Mouse (Mus musculus): ENCODE measurements at regions not wholly inside any gene's neighbourhood (a gene's known extent, or its start where the extent isn't known, plus 50 kb on each side); places are given as distances from the start of the nearest gene placed in this dataset.

DNA sequence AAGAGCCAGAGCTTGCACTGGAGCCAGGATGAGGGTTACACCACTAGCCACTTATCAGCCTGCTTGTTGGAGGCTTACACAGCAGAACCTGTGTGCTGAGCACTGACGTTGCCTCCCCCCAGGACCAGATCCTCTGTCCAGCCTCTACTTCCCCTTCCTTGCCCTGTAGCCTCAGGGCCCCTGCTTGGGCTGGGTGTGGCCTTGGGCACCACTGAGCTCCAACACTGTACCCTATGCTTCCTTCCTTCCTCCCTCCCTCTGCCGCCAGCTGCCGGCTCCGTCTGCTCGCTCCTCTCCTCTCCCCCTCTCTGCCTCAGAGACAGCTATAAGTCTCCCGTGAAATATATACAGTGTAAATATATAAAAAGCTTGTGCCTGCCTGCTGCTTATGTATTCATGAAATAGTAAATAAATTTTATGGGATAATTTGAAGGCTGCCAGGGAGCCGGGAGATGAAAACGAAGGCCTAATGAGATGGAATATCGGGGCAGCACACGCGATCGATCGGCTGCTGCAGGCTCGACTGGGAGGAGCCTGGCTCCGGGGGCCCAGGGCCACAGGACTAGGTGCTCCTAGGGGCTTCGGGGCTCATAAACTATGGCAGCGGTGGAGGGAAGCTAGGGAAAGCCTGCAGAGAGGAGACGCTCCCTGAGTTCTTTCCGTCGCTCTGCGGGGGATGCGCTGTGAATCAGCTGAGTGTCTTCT is 135.6 kb downstream of the Rbm19 start:
- in situ Hi-C loops (cut with MboI; ENCODE audit: low pct_unique_long_range_greater_than_20kb in 1 of 2, low sequenced_read_pairs in 2 of 2, unreplicated experiment in 1 of 2) = no loop called here

DNA sequence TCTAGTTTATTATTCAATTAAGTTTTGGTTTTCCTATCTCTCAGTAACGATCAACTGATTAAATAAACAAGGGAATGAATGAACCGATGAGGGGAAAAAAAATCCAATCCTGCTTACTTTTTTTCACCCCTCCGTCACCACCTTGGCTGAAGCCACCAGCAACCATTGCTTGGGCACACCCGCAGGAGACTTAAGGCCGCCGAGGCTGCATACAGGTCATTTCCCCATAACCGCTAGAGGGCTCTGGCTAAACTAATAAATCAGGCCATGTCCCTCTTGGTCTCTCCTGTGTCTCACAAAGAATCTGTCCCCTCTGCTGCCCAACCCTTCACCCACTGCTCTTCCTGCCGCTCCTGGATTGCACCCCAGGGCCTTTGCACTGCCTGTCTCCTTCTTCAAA is 136.3 kb downstream of the Rbm19 start:
- in situ Hi-C loops (cut with MboI; ENCODE audit: low pct_unique_long_range_greater_than_20kb in 1 of 2, low sequenced_read_pairs in 2 of 2, unreplicated experiment in 1 of 2) = no loop called here

DNA sequence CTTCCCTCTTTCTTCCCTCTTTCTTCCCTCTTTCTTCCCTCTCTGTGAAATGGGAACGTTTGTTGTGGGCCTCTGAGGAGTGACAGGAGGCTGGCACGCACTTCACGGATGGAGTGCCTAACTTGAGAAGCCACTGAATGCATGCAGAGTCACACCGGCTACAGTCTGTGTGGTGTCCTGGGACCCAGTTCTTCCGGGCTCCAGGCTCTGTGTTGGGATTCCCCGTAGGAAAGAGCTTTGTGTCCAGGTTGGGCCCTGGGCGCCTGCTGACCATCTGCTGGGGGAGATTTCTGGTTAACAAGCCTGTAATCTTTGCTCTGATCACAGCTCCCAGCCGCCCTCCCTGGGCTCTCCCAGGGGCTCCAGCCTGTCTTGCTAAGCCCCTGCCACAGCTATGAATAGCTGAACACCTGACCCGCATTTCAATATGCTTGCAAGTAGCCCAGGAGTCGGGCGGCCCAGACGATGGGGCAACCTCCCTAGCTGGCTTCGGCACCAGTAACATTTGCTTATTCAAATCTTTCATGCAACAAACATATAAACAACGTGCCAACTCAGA is 146.5 kb downstream of the Rbm19 start:
- in situ Hi-C loops (cut with MboI; ENCODE audit: low pct_unique_long_range_greater_than_20kb in 1 of 2, low sequenced_read_pairs in 2 of 2, unreplicated experiment in 1 of 2) = no loop called here

DNA sequence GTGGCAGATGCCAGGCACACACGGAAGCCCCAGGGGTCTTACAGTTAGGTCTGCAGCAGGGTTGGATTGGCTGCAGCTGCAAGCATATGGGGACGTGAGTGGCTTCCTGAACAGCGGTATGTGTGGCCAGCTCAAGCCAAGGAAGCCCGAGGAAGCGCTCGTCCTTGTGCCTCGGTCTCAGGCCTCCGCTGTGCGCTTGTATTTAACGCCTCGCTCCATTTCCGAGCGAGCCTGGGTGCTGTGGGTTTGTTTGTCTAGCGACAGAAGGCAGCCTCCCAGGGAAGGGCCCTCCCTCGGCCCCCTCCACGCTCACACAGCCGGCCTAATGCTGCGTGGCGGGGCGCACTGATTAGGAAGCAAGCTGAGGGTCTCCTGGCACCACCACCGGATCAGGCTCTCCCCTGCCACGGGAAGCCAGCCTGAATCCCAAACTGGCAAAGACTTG is 153.2 kb downstream of the Rbm19 start:
- in situ Hi-C loops (cut with MboI; ENCODE audit: low pct_unique_long_range_greater_than_20kb in 1 of 2, low sequenced_read_pairs in 2 of 2, unreplicated experiment in 1 of 2) = no loop called here

DNA sequence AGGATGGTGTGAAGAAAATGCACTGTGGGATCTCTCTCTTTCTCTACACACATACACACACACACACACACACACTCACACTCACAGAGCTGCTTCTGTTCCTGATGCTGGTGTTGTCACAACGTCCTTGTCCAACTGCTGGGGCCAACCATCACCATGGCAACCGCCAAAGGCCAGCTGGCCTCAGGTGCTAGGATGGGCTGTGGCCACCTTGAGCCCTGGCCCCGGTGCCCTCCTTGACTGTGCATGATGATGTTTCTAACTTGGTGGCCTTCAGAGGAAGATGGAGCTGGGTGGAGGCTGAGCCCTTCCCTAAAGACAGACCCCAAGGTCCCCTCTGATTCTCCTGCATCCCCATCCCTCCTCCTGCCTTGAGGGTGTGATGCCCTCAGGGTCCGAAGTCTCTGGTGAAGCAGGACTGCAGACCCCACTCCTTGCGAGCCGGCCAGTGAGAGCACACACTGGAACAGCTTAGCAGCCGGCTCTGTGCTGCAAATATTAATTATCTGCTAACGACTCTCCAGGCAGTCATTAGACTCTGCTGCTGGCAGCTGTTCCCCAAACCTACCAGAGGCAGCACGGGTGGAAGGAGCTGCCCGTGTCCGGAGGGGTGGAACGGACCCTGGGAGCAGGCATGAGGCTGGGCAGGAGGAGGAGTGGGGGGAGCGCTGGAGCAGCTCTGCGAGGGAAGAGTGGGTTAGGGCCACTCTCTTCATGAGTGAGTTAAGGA is 154.8 kb downstream of the Rbm19 start:
- in situ Hi-C loops (cut with MboI; ENCODE audit: low pct_unique_long_range_greater_than_20kb in 1 of 2, low sequenced_read_pairs in 2 of 2, unreplicated experiment in 1 of 2) = no loop called here

DNA sequence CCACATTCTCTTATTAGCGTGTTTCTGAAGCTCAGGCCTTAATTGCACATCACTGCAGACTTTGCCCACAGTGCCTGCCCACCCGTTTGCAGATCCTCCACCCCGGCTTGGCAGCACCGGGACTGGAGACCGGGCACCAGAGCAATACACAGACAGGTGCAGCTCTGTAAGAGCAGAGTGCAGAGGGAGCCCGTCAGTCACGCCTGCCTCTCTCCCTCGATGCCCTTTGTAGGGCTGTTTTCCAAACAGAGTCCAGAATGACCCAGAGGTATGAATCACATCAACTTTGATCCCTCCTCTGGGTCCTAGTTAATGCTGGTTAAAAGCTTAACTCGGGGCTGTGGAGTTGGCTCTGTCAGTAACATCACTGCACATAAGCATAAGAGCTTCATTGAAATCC is 155.3 kb upstream of the Lhx5 start:
- in situ Hi-C loops (cut with MboI; ENCODE audit: low pct_unique_long_range_greater_than_20kb in 1 of 2, low sequenced_read_pairs in 2 of 2, unreplicated experiment in 1 of 2) = loop anchor here in 1 of 2 experiments (25.0 kb wide), 1 partner anchor 186 kb away; the partner anchor contains the start of gene Sdsl

DNA sequence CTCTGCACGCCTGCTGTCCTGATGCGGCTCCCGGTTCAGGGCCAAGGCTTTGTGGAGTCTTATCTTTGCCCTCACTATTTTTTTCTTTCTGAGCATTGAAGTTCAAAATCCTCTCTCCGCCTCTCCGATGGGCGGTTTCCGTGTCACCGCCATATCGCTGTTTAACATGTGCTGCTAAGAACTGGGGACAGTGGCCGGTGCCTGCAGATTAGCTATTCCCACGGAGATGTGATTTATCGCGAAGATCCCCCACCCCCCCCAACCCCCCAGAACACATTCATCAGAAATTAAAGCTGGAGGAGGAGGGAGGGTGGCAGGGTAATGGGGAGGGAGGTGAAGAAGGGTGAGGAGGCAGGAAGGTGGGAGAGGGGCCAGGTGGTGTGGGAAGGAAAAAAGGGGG is 151.2 kb upstream of the Lhx5 start:
- in situ Hi-C loops (cut with MboI; ENCODE audit: low pct_unique_long_range_greater_than_20kb in 1 of 2, low sequenced_read_pairs in 2 of 2, unreplicated experiment in 1 of 2) = loop anchor here in 1 of 2 experiments (25.0 kb wide), 1 partner anchor 182 kb away; the partner anchor contains the start of gene Sdsl

DNA sequence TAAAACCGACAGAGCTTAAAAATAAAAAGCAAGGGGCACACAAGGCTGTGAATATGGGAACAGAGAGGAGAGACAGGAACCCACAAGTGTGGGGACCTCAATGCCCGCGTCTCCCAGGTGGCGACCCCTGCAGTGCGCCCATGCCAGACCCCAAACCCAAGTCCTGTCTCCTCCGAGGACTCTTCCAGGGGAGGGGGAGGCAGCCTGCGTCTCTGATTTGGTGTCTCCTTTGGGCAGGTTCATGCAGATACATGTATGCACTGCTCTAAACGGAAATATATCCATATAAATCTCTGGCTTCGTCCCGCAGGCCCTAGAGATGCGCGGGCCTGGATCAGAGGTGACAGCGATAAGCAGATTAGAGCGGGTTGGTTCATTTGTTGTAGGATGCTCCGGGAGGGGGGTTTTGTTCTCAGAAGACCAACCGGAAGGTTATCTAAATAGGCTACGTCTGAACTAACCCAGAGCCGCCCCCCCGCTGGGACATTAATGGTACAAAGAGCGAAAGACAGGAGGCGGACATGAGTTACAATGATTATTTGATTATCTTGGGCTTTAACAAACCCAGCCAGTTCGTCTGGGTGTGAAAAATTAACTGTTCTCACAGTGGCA is 150.4 kb upstream of the Lhx5 start:
- in situ Hi-C loops (cut with MboI; ENCODE audit: low pct_unique_long_range_greater_than_20kb in 1 of 2, low sequenced_read_pairs in 2 of 2, unreplicated experiment in 1 of 2) = loop anchor here in 1 of 2 experiments (25.0 kb wide), 1 partner anchor 181 kb away; the partner anchor contains the start of gene Sdsl

DNA sequence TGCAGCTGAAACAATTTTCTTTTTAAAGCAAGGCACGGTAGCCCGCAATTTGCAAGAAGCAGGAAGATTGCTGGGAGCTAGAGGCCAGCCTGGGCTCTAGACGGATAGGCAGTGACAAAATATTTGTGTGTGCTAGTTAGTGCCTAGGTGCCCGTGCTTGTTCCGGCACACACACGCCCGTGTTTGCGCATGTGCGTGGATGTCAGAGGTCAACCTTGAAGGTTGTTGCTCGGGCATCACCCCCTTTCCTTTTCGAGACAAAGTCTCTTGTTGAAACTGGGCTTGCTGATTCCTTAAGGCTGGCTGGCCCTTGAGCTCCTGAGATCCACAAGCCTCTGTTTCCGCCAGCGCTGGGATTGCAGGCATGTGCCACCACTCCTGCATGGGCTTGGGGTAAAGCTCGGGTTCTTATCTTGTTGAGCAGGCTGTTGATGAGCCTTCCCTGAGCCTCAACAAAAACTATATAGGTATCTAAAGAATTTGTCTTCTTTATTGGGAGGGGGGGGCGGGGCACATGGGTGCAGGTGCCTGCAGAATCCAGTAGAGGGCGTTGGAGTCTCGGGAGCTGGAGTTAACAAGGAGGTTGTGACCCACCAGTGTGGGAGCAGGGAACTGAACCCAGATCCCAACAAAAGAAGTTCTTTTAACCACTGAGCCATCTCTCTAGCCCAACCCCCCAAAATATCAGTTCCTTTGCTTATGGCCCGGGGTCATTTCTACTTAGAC is 149.5 kb upstream of the Lhx5 start:
- in situ Hi-C loops (cut with MboI; ENCODE audit: low pct_unique_long_range_greater_than_20kb in 1 of 2, low sequenced_read_pairs in 2 of 2, unreplicated experiment in 1 of 2) = loop anchor here in 1 of 2 experiments (25.0 kb wide), 1 partner anchor 180 kb away; the partner anchor contains the start of gene Sdsl

DNA sequence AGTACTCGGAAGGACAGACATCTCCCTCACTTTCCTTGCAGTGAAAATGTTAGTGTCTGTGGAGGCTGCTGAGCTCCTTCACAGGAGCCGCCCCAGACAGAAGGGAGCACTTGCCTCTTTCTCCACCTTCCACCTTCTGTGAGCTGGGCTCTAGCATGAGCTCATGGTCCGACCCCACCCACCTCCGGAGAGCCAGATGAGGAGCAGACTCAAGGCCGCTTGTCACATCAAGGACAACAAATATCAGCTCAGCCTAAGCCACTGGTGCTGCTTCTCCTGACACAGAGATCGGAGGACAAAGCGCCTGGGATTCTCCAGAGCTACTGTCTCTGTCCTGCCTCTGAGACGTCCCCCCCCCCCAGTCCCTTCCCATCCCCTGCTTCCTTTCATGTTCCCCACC is 146.9 kb upstream of the Lhx5 start:
- in situ Hi-C loops (cut with MboI; ENCODE audit: low pct_unique_long_range_greater_than_20kb in 1 of 2, low sequenced_read_pairs in 2 of 2, unreplicated experiment in 1 of 2) = loop anchor here in 1 of 2 experiments (25.0 kb wide), 1 partner anchor 178 kb away; the partner anchor contains the start of gene Sdsl

DNA sequence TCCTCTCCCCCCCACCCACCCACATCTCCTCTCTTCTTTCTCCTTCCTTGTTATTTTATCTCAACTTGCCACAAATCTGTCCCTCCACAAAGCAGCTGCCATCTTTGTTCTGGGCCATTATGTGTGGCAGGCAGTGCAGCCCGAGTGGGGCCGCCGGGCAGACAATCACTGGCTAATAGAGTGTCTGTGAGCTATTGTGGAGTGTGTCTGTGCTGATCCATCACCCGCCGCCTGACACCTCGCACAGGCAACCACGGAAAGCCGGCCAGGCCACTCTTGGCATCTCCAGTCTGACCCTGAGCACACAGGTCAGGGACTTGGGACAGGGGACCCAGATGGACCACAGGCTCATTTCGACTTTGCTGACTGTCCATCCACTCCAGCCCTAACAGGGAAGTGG is 146.5 kb upstream of the Lhx5 start:
- in situ Hi-C loops (cut with MboI; ENCODE audit: low pct_unique_long_range_greater_than_20kb in 1 of 2, low sequenced_read_pairs in 2 of 2, unreplicated experiment in 1 of 2) = loop anchor here in 1 of 2 experiments (25.0 kb wide), 1 partner anchor 177 kb away; the partner anchor contains the start of gene Sdsl

DNA sequence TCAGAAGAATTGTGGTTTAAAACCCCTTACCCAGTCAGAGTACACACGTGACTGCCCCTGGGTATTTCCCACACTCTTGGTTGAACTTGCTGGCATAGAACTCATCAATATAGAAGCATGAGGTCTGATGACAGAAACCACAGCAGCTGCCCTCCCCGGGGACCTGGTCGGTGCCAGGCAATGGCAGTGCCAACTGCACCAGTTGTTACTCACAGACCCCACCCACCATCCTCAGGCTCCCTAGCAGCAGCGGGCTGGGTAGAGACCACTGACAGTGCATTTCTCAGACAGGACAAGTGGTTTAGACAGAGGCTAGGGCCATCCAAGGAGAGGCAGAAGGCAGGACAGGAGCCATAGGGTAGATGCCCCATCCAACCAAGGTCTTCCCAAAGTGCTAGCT is 144.7 kb upstream of the Lhx5 start:
- in situ Hi-C loops (cut with MboI; ENCODE audit: low pct_unique_long_range_greater_than_20kb in 1 of 2, low sequenced_read_pairs in 2 of 2, unreplicated experiment in 1 of 2) = loop anchor here in 1 of 2 experiments (25.0 kb wide), 1 partner anchor 176 kb away; the partner anchor contains the start of gene Sdsl

DNA sequence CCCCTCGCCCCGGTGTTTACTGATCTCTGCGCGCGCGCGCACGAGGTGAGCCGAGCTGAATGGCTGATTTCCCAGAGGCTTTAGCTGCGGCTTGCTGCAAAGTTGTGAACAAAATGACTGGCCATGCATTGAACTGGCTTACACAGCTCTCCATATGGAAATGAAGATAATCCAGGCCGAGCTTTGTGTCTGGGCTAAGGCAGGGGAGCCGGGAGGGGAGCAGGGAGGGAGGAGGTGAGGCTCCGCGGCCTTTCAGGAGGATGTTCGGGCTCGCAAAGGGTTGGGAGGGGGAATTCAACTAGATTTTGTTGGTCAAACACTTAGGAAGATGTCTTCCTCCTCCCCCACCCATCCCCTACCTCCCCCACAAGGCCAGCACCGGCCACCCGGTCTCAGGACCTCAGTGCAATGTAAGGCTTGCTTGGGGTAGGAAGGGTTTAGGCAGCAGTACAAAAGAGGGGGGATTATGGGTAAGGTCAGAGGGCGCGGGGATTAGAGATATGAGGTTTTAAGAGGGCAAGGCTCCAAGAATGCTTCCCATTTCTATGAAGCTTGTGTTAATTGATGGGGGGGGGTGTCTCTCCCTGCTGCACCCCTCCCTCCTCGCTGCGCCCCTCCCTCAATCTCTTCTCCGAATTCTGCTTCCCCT is 143.3 kb upstream of the Lhx5 start:
- in situ Hi-C loops (cut with MboI; ENCODE audit: low pct_unique_long_range_greater_than_20kb in 1 of 2, low sequenced_read_pairs in 2 of 2, unreplicated experiment in 1 of 2) = loop anchor here in 1 of 2 experiments (25.0 kb wide), 1 partner anchor 174 kb away; the partner anchor contains the start of gene Sdsl

DNA sequence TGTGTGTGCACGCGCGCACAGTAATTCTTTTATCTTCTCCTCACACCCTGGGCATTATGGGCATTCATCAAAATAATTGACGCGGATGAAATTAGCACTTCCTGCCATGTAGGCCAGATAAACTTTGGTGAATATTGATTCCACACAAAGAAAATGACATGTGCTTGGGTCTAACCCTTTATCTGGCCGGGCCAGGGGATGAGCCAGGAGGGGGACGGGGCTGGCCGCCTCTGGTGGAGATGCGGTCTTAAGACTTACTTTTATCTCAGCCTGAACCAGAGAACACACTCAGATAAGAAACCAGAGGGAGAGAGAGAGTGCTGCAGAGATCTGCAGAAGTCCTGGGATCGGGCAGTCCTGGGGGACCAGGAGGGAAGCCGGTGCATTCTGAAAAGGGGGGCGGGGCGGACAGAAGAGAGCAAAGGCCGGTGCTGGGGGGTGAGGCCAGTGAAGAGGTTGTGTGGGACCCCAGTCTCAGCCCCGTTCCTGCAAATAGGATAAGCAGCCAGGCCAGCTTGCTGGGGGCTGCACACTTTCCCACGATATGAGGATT is 136.9 kb upstream of the Lhx5 start:
- in situ Hi-C loops (cut with MboI; ENCODE audit: low pct_unique_long_range_greater_than_20kb in 1 of 2, low sequenced_read_pairs in 2 of 2, unreplicated experiment in 1 of 2) = loop anchor here in 1 of 2 experiments (25.0 kb wide), 1 partner anchor 168 kb away; the partner anchor contains the start of gene Sdsl

DNA sequence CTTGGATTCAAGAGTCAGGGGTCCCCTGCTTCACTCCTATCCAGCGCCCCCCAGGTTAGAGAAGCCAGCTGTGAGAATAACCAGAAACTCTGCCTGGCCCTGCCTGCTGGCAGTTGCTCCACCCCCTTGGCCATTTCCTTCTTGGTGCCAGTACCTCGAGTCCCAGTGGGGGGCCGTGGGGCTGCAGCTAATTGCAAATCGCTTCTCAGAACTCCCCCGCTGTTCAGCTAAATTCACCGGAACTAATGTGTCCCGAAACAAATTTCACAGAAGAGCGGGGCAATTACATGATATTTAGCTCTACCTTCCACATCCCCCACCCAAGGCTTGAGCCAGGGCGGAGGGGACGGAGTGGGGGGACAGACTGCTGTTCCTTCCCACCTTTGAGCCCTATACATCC is 134.3 kb upstream of the Lhx5 start:
- in situ Hi-C loops (cut with MboI; ENCODE audit: low pct_unique_long_range_greater_than_20kb in 1 of 2, low sequenced_read_pairs in 2 of 2, unreplicated experiment in 1 of 2) = loop anchor here in 1 of 2 experiments (25.0 kb wide), 1 partner anchor 165 kb away; the partner anchor contains the start of gene Sdsl

DNA sequence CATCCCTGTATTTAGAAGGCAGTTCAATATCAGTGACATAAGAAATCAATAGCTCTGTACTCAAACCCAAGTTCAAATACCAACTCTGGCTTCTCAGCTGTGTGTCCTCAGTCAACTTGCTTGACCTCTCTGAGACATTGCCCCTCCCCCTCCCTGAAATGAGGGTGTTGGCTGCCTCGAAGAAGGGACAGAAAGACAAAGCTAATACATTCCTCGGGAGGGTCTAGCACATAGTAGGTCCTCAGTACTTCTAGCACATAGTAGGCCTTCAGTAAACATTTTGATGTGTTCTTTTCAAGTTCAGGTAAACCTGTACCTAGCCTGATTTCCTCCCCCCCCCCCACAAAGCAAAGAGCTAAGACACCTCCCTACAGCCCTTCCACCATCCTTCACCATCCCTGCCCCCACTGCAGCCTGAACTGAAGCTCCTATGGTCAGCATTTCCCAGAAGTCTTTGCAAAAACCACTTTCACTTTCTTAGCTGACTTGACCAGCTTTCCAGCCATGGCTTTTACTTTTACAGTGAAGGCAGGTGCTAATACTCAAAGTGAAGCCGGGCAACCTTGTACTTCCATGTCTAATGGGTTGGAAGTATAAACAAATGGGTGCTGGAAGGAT is 133.7 kb upstream of the Lhx5 start:
- in situ Hi-C loops (cut with MboI; ENCODE audit: low pct_unique_long_range_greater_than_20kb in 1 of 2, low sequenced_read_pairs in 2 of 2, unreplicated experiment in 1 of 2) = loop anchor here in 1 of 2 experiments (25.0 kb wide), 1 partner anchor 165 kb away; the partner anchor contains the start of gene Sdsl

DNA sequence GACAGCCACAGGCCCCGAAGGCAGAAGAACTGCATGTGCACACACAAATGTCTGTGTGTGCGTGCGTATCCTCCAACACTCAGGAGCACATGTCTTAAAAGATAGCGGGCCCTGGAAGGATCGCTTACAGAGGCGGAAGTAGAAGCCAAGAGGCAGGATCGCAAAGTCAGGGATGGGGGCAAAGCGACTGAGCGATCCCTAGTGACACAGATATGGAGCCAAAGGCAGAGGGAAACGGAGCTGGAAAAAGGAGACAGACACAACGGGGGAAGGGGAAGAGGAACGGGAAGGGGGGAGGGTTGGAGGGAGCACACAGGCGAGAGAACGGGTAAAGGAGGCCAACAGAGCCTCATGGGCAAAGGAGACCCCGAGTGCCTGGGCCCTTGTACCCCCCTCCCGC is 129.8 kb upstream of the Lhx5 start:
- in situ Hi-C loops (cut with MboI; ENCODE audit: low pct_unique_long_range_greater_than_20kb in 1 of 2, low sequenced_read_pairs in 2 of 2, unreplicated experiment in 1 of 2) = no loop called here

All from mouse embryonic stem cell (cell line).